Mouse (Mus musculus): ENCODE measurements at regions not wholly inside any gene's neighbourhood (a gene's known extent, or its start where the extent isn't known, plus 50 kb on each side); places are given as distances from the start of the nearest gene placed in this dataset.

GRCm38 (mm10) chr3:41234191-41234590 is 151.3 kb upstream of the Pgrmc2 start:
- no peak for TF ChIP-seq EP300 (IDR thresholded peaks at IDR 0.05; ENCODE audit: low read length)
- no peak for TF ChIP-seq POLR2A (IDR thresholded peaks at IDR 0.05; ENCODE audit: low read depth, low read length)
- TF ChIP-seq CTCF (conservative IDR thresholded peaks at IDR 0.05 in 1 of 2, IDR thresholded peaks at IDR 0.05 in 1 of 2; ENCODE audit: low read depth in 2 of 2, low read length in 2 of 2) = no peak
- no peak for TF ChIP-seq MYC (IDR thresholded peaks at IDR 0.05; ENCODE audit: low read depth, low read length)
- no peak for TF ChIP-seq POLR2AphosphoS2 (IDR thresholded peaks at IDR 0.05; ENCODE audit: low read depth, low read length)
- no peak for TF ChIP-seq TBP (conservative IDR thresholded peaks at IDR 0.05; ENCODE audit: low read depth, low read length)
- no peak for TF ChIP-seq ZMIZ1 (IDR thresholded peaks at IDR 0.05; ENCODE audit: low read depth, low read length)
- TF ChIP-seq UBTF (IDR thresholded peaks at IDR 0.05; ENCODE audit: low read depth, low read length) = no peak
- no peak for TF ChIP-seq NRF1 (IDR thresholded peaks at IDR 0.05; ENCODE audit: low read depth, low read length)
- TF ChIP-seq ZKSCAN1 (IDR thresholded peaks at IDR 0.05; ENCODE audit: borderline replicate concordance, low read depth, low read length) = no peak
- no peak for TF ChIP-seq CHD2 (IDR thresholded peaks at IDR 0.05; ENCODE audit: low read length)
- TF ChIP-seq ZC3H11A (IDR thresholded peaks at IDR 0.05; ENCODE audit: low read depth, low read length) = no peak
- TF ChIP-seq SIN3A (IDR thresholded peaks at IDR 0.05; ENCODE audit: low read length) = no peak

All from CH12.LX (cell line).